Mouse (Mus musculus) midbrain, embryonic 15.5 days (tissue): ENCODE data around the gene Rab43. TPM values are rescaled to one million over a fixed set of nuclear protein-coding genes. Genes with fewer than 3 reads are reported as not detected.

ENCODE experiments used
- ATAC-seq: fragments of 200-750 bp; cut with Nextera tagmentation; replicated peaks from 2 replicates; pipeline ENCODE4 v1.8.0; 2017; ENCODE audit warnings: moderate TSS enrichment
- H3K27ac ChIP-seq: fragments of 300-500 bp; sonication (generic); 2 replicates; pipeline ENCODE4 v1.5.1; 2015; ENCODE audit warnings: mild to moderate bottlenecking, inconsistent platforms
- H3K27me3 ChIP-seq: fragments of 300-500 bp; sonication (generic); replicated peaks from 2 replicates; pipeline ENCODE4 v1.6.1; 2015; ENCODE audit warnings: inconsistent platforms
- H3K36me3 ChIP-seq: fragments of 300-500 bp; sonication (generic); replicated peaks from 2 replicates; pipeline ENCODE4 v1.6.1; 2015; ENCODE audit warnings: inconsistent platforms
- H3K4me1 ChIP-seq: fragments of 300-500 bp; sonication (generic); 2 replicates; pipeline ENCODE4 v1.6.1; 2015; ENCODE audit warnings: inconsistent platforms
- H3K4me2 ChIP-seq: fragments of 300-500 bp; sonication (generic); 2 replicates; pipeline ENCODE4 v1.6.1; 2015; ENCODE audit warnings: inconsistent platforms, mild to moderate bottlenecking, moderate library complexity
- H3K4me3 ChIP-seq: fragments of 300-500 bp; sonication (generic); 2 replicates; pipeline ENCODE4 v1.5.1; 2015; ENCODE audit warnings: mild to moderate bottlenecking, inconsistent platforms
- H3K9ac ChIP-seq: fragments of 300-500 bp; sonication (generic); 2 replicates; pipeline ENCODE4 v1.6.1; 2015; ENCODE audit warnings: mild to moderate bottlenecking, inconsistent platforms
- H3K9me3 ChIP-seq: fragments of 300-500 bp; sonication (generic); 2 replicates; pipeline ENCODE4 v1.6.1; 2016; ENCODE audit warnings: inconsistent platforms
- WGBS: fragments of 180-500 bp; shearing (Covaris S2); methylation state at CpG from one replicate; pipeline ENCODE4 v1.1.7; 2015; ENCODE audit warnings: mixed read lengths; 5-methylcytosine and 5-hydroxymethylcytosine counted together
- polyA plus RNA-seq: library from polyadenylated mRNA; unstranded; fragments of >200 nt; fragmentation: Nextera tagmentation; extraction: Ambion mirVana; gene quantifications from 2 replicates; pipeline ENCODE4 v1.2.1, GENCODE M21; 2015

Rab43 gene
- polyA plus RNA-seq, 1 experiment from 2014 or later, result 10.2 TPM

GRCm38 (mm10) chr6:87740496-87740895, 71.5 kb downstream of the Rab43 start:
- H3K27me3 ChIP-seq, result no peaks in the 10 kb centered on the region
- no peak overlapping the region for H3K4me3 ChIP-seq
- H3K27ac ChIP-seq, result no peak overlapping the region
- H3K4me2 ChIP-seq, result no peak overlapping the region
- H3K9ac ChIP-seq, result no peak overlapping the region
- no peak for ATAC-seq
- H3K36me3 ChIP-seq, result no peaks in the 10 kb centered on the region
- H3K4me1 ChIP-seq, result 0 out of 2 replicates have a peak, but pooled peaks cover 4% of the 10 kb centered on the region
- H3K9me3 ChIP-seq, result no peaks in the 10 kb centered on the region

- ATAC-seq, result no peak
- no peaks in the 10 kb centered on the region for H3K27me3 ChIP-seq
- 0 out of 2 replicates have a peak, but pooled peaks cover 4% of the 10 kb centered on the region for H3K4me1 ChIP-seq
- no peaks in the 10 kb centered on the region for H3K9me3 ChIP-seq
- H3K9ac ChIP-seq, result no peak overlapping the region
- 59% methylated on average over 6 of the region's 6 CpGs for WGBS
- no peak overlapping the region for H3K27ac ChIP-seq
- H3K4me3 ChIP-seq, result no peak overlapping the region
- H3K4me2 ChIP-seq, result no peak overlapping the region
- H3K36me3 ChIP-seq, result no peaks in the 10 kb centered on the region
These were observed 72.1 kb downstream of the Rab43 start for GRCm38 (mm10) chr6:87739898-87740297.

Other genes starting within 250 kb of the Rab43 start
- gene Prokr1, start 221.4 kb downstream of the Rab43 start, polyA plus RNA-seq, result 2.0 and 2.1 TPM in 2 replicates
- gene Aplf, start 140.0 kb downstream of the Rab43 start, polyA plus RNA-seq, result 7.2 and 7.7 TPM in 2 replicates
- gene Efcc1, start 81.3 kb downstream of the Rab43 start, polyA plus RNA-seq, result 5.4 and 6.7 TPM in 2 replicates
- 0.93 and 1.0 TPM in 2 replicates for gene Gp9, start 34.1 kb downstream of the Rab43 start, polyA plus RNA-seq
- 2.9 and 3.0 TPM in 2 replicates for gene Gm45140, start 23.6 kb upstream of the Rab43 start, polyA plus RNA-seq
- 19.3 and 20.9 TPM in 2 replicates for gene Isy1, start 26.6 kb upstream of the Rab43 start, polyA plus RNA-seq
- 467 and 483 TPM in 2 replicates for gene Cnbp, start 38.9 kb upstream of the Rab43 start, polyA plus RNA-seq
- 198 and 199 TPM in 2 replicates for gene Copg1, start 75.7 kb upstream of the Rab43 start, polyA plus RNA-seq
- gene Hmces, start 101.8 kb upstream of the Rab43 start, polyA plus RNA-seq, result 40.9 and 45.6 TPM in 2 replicates
- 38.7 and 43.4 TPM in 2 replicates for gene H1fx, start 169.5 kb upstream of the Rab43 start, polyA plus RNA-seq
- 344 and 347 TPM in 2 replicates for gene Rab7, start 233.1 kb upstream of the Rab43 start, polyA plus RNA-seq